Mouse (Mus musculus) CH12.LX (cell line): Measurements from ENCODE around the gene Hist2h3c1. TPM values are rescaled to one million over a fixed set of nuclear protein-coding genes. Genes with fewer than 3 reads are reported as not detected.
"Not testable (repeated sequence)": the region's sequence is repeated elsewhere in the genome, so short reads cannot be mapped to it uniquely, and the experiment has no call there.

Experiments
- DNase-seq: peaks from one replicate; pipeline ENCODE4 v3.0.0-alpha.2; 2013; ENCODE audit errors: extremely low read depth
- H3K27ac ChIP-seq: 2 replicates; pipeline ENCODE4 v1.5.1; 2012; ENCODE audit warnings: low read depth, mild to moderate bottlenecking, control low read depth, moderate library complexity; ENCODE audit not compliant: insufficient read depth
- H3K27me3 ChIP-seq: replicated peaks from 2 replicates; pipeline ENCODE3; 2012; ENCODE audit warnings: inconsistent platforms
- H3K36me3 ChIP-seq, 2 experiments: replicated peaks in 1 of 2; 2 replicates each; pipeline versions ENCODE3 to v1.6.1; 2012; ENCODE audit warnings: inconsistent platforms in 1 of 2, low read length in 1 of 2, mild to moderate bottlenecking in 1 of 2, mixed read lengths in 1 of 2, moderate library complexity in 1 of 2; ENCODE audit not compliant: control insufficient read depth in 1 of 2, insufficient read depth in 1 of 2
- H3K4me1 ChIP-seq, 2 experiments: 2 replicates each; pipeline ENCODE4 v1.6.1; 2012; ENCODE audit warnings: inconsistent platforms in 1 of 2, moderate library complexity in 1 of 2; ENCODE audit not compliant: insufficient read depth in 2 of 2, control insufficient read depth in 1 of 2
- H3K4me2 ChIP-seq: 2 replicates; pipeline ENCODE4 v1.6.1; 2012; ENCODE audit warnings: low read depth, mild to moderate bottlenecking, control low read depth; ENCODE audit not compliant: poor library complexity, insufficient read depth, severe bottlenecking
- H3K4me3 ChIP-seq, 3 experiments: fragments of 150-350 bp in 1 of 3; sonication (generic) in 1 of 3; replicated peaks in 1 of 3; 2 replicates each; pipeline versions ENCODE3 to v1.5.1; 2011 to 2012; ENCODE audit warnings: low read depth in 2 of 3, low read length in 2 of 3, mild to moderate bottlenecking in 2 of 3, moderate library complexity in 2 of 3, control low read depth in 1 of 3, improper control_type of control experiment in 1 of 3, inconsistent platforms in 1 of 3, mixed read lengths in 1 of 3; ENCODE audit not compliant: poor library complexity in 1 of 3
- H3K79me2 ChIP-seq: replicated peaks from 2 replicates; pipeline ENCODE4 v1.6.1; 2012; ENCODE audit warnings: mild to moderate bottlenecking, moderate library complexity; ENCODE audit not compliant: control insufficient read depth, poor library complexity, insufficient read depth, severe bottlenecking; ENCODE audit errors: extremely low read depth
- H3K9ac ChIP-seq: 2 replicates; pipeline ENCODE4 v1.6.1; 2012; ENCODE audit warnings: low read depth, mild to moderate bottlenecking, control low read depth, moderate library complexity; ENCODE audit not compliant: insufficient read depth
- H3K9me3 ChIP-seq: replicated peaks from 2 replicates; pipeline ENCODE3; 2012; ENCODE audit warnings: low read length, inconsistent platforms, mixed read lengths
- BHLHE40 ChIP-seq: IDR thresholded peaks from 2 replicates; pipeline ENCODE4 v1.6.1; 2011; ENCODE audit warnings: mild to moderate bottlenecking, low read depth, low read length, improper control_type of control experiment
- CHD1 ChIP-seq: IDR thresholded peaks from 2 replicates; pipeline ENCODE4 v1.6.1; 2012; ENCODE audit warnings: low read depth, low read length, improper control_type of control experiment, inconsistent platforms
- CHD2 ChIP-seq: IDR thresholded peaks from 2 replicates; pipeline ENCODE4 v1.6.1; 2011; ENCODE audit warnings: low read length, improper control_type of control experiment
- E2F4 ChIP-seq: IDR thresholded peaks from 2 replicates; pipeline ENCODE4 v1.6.1; 2011; ENCODE audit warnings: low read depth, low read length, improper control_type of control experiment; ENCODE audit not compliant: insufficient replicate concordance
- ELF1 ChIP-seq: IDR thresholded peaks from 2 replicates; pipeline ENCODE4 v1.6.1; 2014; ENCODE audit warnings: low read depth, mild to moderate bottlenecking, inconsistent platforms, low read length, improper control_type of control experiment
- EP300 ChIP-seq: IDR thresholded peaks from 2 replicates; pipeline ENCODE4 v1.6.1; 2011; ENCODE audit warnings: low read length, improper control_type of control experiment
- HCFC1 ChIP-seq: IDR thresholded peaks from 2 replicates; pipeline ENCODE4 v1.6.1; 2012; ENCODE audit warnings: low read depth, mild to moderate bottlenecking, inconsistent platforms, low read length, improper control_type of control experiment
- JUN ChIP-seq: IDR thresholded peaks from 2 replicates; pipeline ENCODE4 v1.6.1; 2011; ENCODE audit warnings: low read depth, mild to moderate bottlenecking, low read length, improper control_type of control experiment, moderate library complexity; ENCODE audit not compliant: insufficient read depth
- JUND ChIP-seq: conservative IDR thresholded peaks from 2 replicates; pipeline ENCODE4 v1.6.1; 2011; ENCODE audit warnings: low read depth, low read length, improper control_type of control experiment
- MAFK ChIP-seq: IDR thresholded peaks from 2 replicates; pipeline ENCODE4 v1.6.1; 2011; ENCODE audit warnings: low read length, improper control_type of control experiment; ENCODE audit not compliant: insufficient replicate concordance
- MAX ChIP-seq: IDR thresholded peaks from 2 replicates; pipeline ENCODE4 v1.6.1; 2011; ENCODE audit warnings: low read length, improper control_type of control experiment
- MAZ ChIP-seq: IDR thresholded peaks from 2 replicates; pipeline ENCODE4 v1.6.1; 2012; ENCODE audit warnings: low read depth, mild to moderate bottlenecking, inconsistent platforms, low read length, improper control_type of control experiment, moderate library complexity
- MEF2A ChIP-seq: IDR thresholded peaks from 2 replicates; pipeline ENCODE4 v1.6.1; 2014; ENCODE audit warnings: low read depth, mild to moderate bottlenecking, inconsistent platforms, low read length, improper control_type of control experiment, borderline replicate concordance
- MXI1 ChIP-seq: IDR thresholded peaks from 2 replicates; pipeline ENCODE4 v1.6.1; 2011; ENCODE audit warnings: mild to moderate bottlenecking, low read depth, low read length, improper control_type of control experiment
- MYC ChIP-seq: IDR thresholded peaks from 2 replicates; pipeline ENCODE4 v1.6.1; 2011; ENCODE audit warnings: low read depth, mild to moderate bottlenecking, improper control_type of control experiment, low read length
- NELFE ChIP-seq: IDR thresholded peaks from 2 replicates; pipeline ENCODE4 v1.6.1; 2011; ENCODE audit warnings: low read depth, low read length, improper control_type of control experiment
- NRF1 ChIP-seq: IDR thresholded peaks from 2 replicates; pipeline ENCODE4 v1.6.1; 2014; ENCODE audit warnings: low read depth, mild to moderate bottlenecking, inconsistent platforms, low read length, improper control_type of control experiment, moderate library complexity
- POLR2A ChIP-seq: IDR thresholded peaks from 2 replicates; pipeline ENCODE4 v1.6.1; 2011; ENCODE audit warnings: low read depth, mild to moderate bottlenecking, improper control_type of control experiment, low read length
- POLR2AphosphoS2 ChIP-seq: IDR thresholded peaks from 2 replicates; pipeline ENCODE4 v1.6.1; 2011; ENCODE audit warnings: low read depth, low read length, improper control_type of control experiment
- SIN3A ChIP-seq: IDR thresholded peaks from 2 replicates; pipeline ENCODE4 v1.6.1; 2012; ENCODE audit warnings: low read length, improper control_type of control experiment, inconsistent platforms
- SMC3 ChIP-seq: IDR thresholded peaks from 2 replicates; pipeline ENCODE4 v1.6.1; 2011; ENCODE audit warnings: low read depth, low read length, improper control_type of control experiment
- TCF12 ChIP-seq: IDR thresholded peaks from 2 replicates; pipeline ENCODE4 v1.6.1; 2014; ENCODE audit warnings: low read depth, mild to moderate bottlenecking, inconsistent platforms, low read length, improper control_type of control experiment
- UBTF ChIP-seq: IDR thresholded peaks from 2 replicates; pipeline ENCODE4 v1.6.1; 2012; ENCODE audit warnings: low read depth, mild to moderate bottlenecking, inconsistent platforms, low read length, improper control_type of control experiment, moderate library complexity
- USF2 ChIP-seq: conservative IDR thresholded peaks from 2 replicates; pipeline ENCODE4 v1.6.1; 2011; ENCODE audit warnings: low read depth, low read length, improper control_type of control experiment
- ZC3H11A ChIP-seq: IDR thresholded peaks from 2 replicates; pipeline ENCODE4 v1.6.1; 2012; ENCODE audit warnings: low read depth, mild to moderate bottlenecking, inconsistent platforms, low read length, improper control_type of control experiment
- ZKSCAN1 ChIP-seq: IDR thresholded peaks from 2 replicates; pipeline ENCODE4 v1.6.1; 2012; ENCODE audit warnings: low read depth, inconsistent platforms, low read length, improper control_type of control experiment, borderline replicate concordance
- ZMIZ1 ChIP-seq: IDR thresholded peaks from 2 replicates; pipeline ENCODE4 v1.6.1; 2012; ENCODE audit warnings: low read depth, mild to moderate bottlenecking, inconsistent platforms, low read length, improper control_type of control experiment
- dilution Hi-C: fragments of 300-500 bp; cut with MboI; formaldehyde crosslinking; loops from 2 replicates; pipeline ENCODE4 v1.14.3; 2020; ENCODE audit warnings: low sequenced_read_pairs; ENCODE audit not compliant: extremely low pct_unique_long_range_greater_than_20kb, extremely low pct_ligation_motif_present
- in situ Hi-C: fragments of 300-500 bp; cut with MboI; formaldehyde crosslinking; loops from 3 replicates; pipeline ENCODE4 v1.14.3; 2019; ENCODE audit warnings: low sequenced_read_pairs, low pct_ligation_motif_present, low pct_unique_long_range_greater_than_20kb, mixed read lengths
- polyA plus RNA-seq: library from polyadenylated mRNA; unstranded; fragments of >175 nt; gene quantifications from 2 replicates; pipeline ENCODE4 v1.2.1, GENCODE M21; 2012; ENCODE audit warnings: low read depth; ENCODE audit not compliant: insufficient read length
- total RNA-seq, 2 experiments: library from RNA; depleted of rRNA; stranded (reverse); fragments of 300-350 nt in 1 of 2; fragments of >200 nt in 1 of 2; gene quantifications; 2 replicates each; pipeline ENCODE4 v1.2.3; 2012 to 2014

The Hist2h3c1 gene
- total and polyA plus RNA-seq, 3 experiments, result 0.33 to 1.4 (median 1.4) TPM

GRCm38 (mm10) chr3:96220131-96220764 lies 26.2 kb upstream of the Hist2h3c1 start:
- H3K9me3 ChIP-seq, dilution Hi-C loops, H3K27me3 ChIP-seq, H3K36me3 ChIP-seq: not testable (repeated sequence)
- H3K4me2 ChIP-seq, result peak overlapping the region; percentile 42
- peaks cover 6 to 38% of the 10 kb centered on the region in 2 experiments for H3K4me1 ChIP-seq
- peak; percentile 68; the same call in 1 of the 2 replicates for TF ChIP-seq NELFE
- peak; percentile 85; the same call in 1 of the 2 replicates for TF ChIP-seq ZMIZ1
- TF ChIP-seq POLR2AphosphoS2, result peak; percentile 99
- TF ChIP-seq NRF1, result 0 out of 2 replicates have a peak, but pooled peaks have one; percentile 32
- TF ChIP-seq CHD1, result peak; percentile 68; the same call in 1 of the 2 replicates
- TF ChIP-seq MEF2A, result 0 out of 2 replicates have a peak, but pooled peaks have one; percentile 6
- peak; percentile 90 for TF ChIP-seq POLR2A
- H3K9ac ChIP-seq, result peak overlapping the region; percentile 99
- peaks cover 16% of the 10 kb centered on the region for H3K79me2 ChIP-seq
- H3K4me3 ChIP-seq, result peak overlapping the region; percentile 62 to 75 (median 73)
- peak overlapping the region; percentile 99 for H3K27ac ChIP-seq
- in situ Hi-C loops, result loop anchor here (10.0 kb wide), 2 partner anchors 255 to 565 kb away; partner anchors contain the start of gene Mcl1
- DNase-seq, result peak; percentile 69

- Histone ChIP-seq H3K4me1 (peaks cover 11 to 45% of the 10 kb centered on the region in 2 experiments), H3K36me3 (no peaks in the 10 kb centered on the region), H3K4me2 (peak within 1 kb of the TSS; percentile 76), H3K27ac (peak within 1 kb of the TSS; percentile 99), H3K4me3 (peak within 1 kb of the TSS; percentile 62 to 75 (median 75)), H3K79me2 (peaks cover 16% of the 10 kb centered on the region), H3K9me3 (no peaks in the 10 kb centered on the region), H3K27me3 (no peaks in the 10 kb centered on the region), H3K9ac (peak within 1 kb of the TSS; percentile 99)
- dilution Hi-C loops (no loop called here), in situ Hi-C loops (loop anchor here (10.0 kb wide), 2 partner anchors 256 to 566 kb away; partner anchors contain the start of gene Mcl1)
- peak; percentile 97 for DNase-seq
- TF ChIP-seq TCF12 (peak; percentile 86), ZKSCAN1 (no peak), MYC (0 out of 2 replicates have a peak, but pooled peaks have one; percentile 18), MEF2A (peak; percentile 31; the same call in 1 of the 2 replicates), ZMIZ1 (peak; percentile 99), MAX (peak; percentile 61), SIN3A (0 out of 2 replicates have a peak, but pooled peaks have one; percentile 40), BHLHE40 (no peak), MXI1 (peak; percentile 92), JUND (no peak), ELF1 (peak; percentile 46; the same call in 1 of the 2 replicates), HCFC1 (peak; percentile 65), MAFK (peak; percentile 68; the same call in 1 of the 2 replicates), ZC3H11A (no peak), MAZ (peak; percentile 53; the same call in 1 of the 2 replicates), CHD1 (peak; percentile 93), UBTF (peak; percentile 86), JUN (no peak), USF2 (no peak), NELFE (peak; percentile 96), E2F4 (0 out of 2 replicates have a peak, but pooled peaks have one; percentile 24), CHD2 (0 out of 2 replicates have a peak, but pooled peaks have one; percentile 24), SMC3 (0 out of 2 replicates have a peak, but pooled peaks have one; percentile 4), POLR2AphosphoS2 (peak; percentile 99), EP300 (0 out of 2 replicates have a peak, but pooled peaks have one; percentile 35)
Measured at GRCm38 (mm10) chr3:96220765-96221639, 25.5 kb upstream of the Hist2h3c1 start, which contains the start of the genes Hist2h2ac and Hist2h2be. Gene Hist2h2ac, minus strand, starts transcription at chr3:96220880. Gene Hist2h2be, plus strand, starts transcription at chr3:96221119.
